Comparison of ENCODE assay signal across 15 mouse cellular contexts in genomic region chr8:114801428-114802134, GRCm38 (mm10).
DNase-seq lines count a peak whose midpoint lies in the region; ATAC-seq and TF ChIP-seq lines count a peak whose summit lies in the region.
"Had no signal": no experiment of that assay in that cellular context is flagged by ENCODE, and none has a peak within 500 bp of the region (broad histone marks: within the 10 kb centered on the region; RNA-seq: fewer than 3 reads in every experiment).

No protein-coding gene starts in this region.

- 57% methylated on average over 7 of the region's 7 CpGs for WGBS in lung, postnatal 0 days
- 46% methylated on average over 7 of the region's 7 CpGs for WGBS in lung, adult 2 months
- 35% methylated on average over 7 of the region's 7 CpGs for WGBS in liver, embryonic 12.5 days (ENCODE audit: insufficient replicate concordance)
- WGBS in forebrain, embryonic 13.5 days: 78% methylated on average over 7 of the region's 7 CpGs
- 72% methylated on average over 7 of the region's 7 CpGs for WGBS in neural tube, embryonic 15.5 days

- H3K36me3 ChIP-seq in lung, postnatal 0 days (ENCODE audit: insufficient read depth, low read length): no peaks in the 10 kb centered on the region
- H3K36me3 ChIP-seq in liver, embryonic 12.5 days: no peaks in the 10 kb centered on the region
- no peaks in the 10 kb centered on the region for H3K36me3 ChIP-seq in forebrain, embryonic 13.5 days (ENCODE audit: poor library complexity, severe bottlenecking)
- no peaks in the 10 kb centered on the region for H3K36me3 ChIP-seq in neural tube, embryonic 15.5 days
- H3K36me3 ChIP-seq: midbrain, embryonic 12.5 days had no signal

- no peak for TF ChIP-seq EP300 in lung, postnatal 0 days (IDR thresholded peaks at IDR 0.05)

- no peak overlapping the region for H3K27ac ChIP-seq in lung, postnatal 0 days (ENCODE audit: low read length)
- no peak overlapping the region for H3K27ac ChIP-seq in liver, embryonic 12.5 days
- no peak overlapping the region for H3K27ac ChIP-seq in forebrain, embryonic 13.5 days
- no peak overlapping the region for H3K27ac ChIP-seq in neural tube, embryonic 15.5 days (replicated peaks)
- H3K27ac ChIP-seq: liver, embryonic 14.5 days; midbrain, embryonic 12.5 days had no signal

- H3K9me3 ChIP-seq in lung, postnatal 0 days (ENCODE audit: low read length): no peaks in the 10 kb centered on the region
- H3K9me3 ChIP-seq in liver, embryonic 12.5 days (replicated peaks): no peaks in the 10 kb centered on the region
- no peaks in the 10 kb centered on the region for H3K9me3 ChIP-seq in forebrain, embryonic 13.5 days (replicated peaks)
- H3K9me3 ChIP-seq in neural tube, embryonic 15.5 days (replicated peaks): no peaks in the 10 kb centered on the region
- H3K9me3 ChIP-seq: midbrain, embryonic 12.5 days had no signal

- ATAC-seq in lung, postnatal 0 days: peak; percentile 43
- peak; percentile 57 for ATAC-seq in liver, embryonic 12.5 days
- no peak for ATAC-seq in forebrain, embryonic 13.5 days
- ATAC-seq in neural tube, embryonic 15.5 days (ENCODE audit: low FRiP score): no peak

- no peaks in the 10 kb centered on the region for H3K4me1 ChIP-seq in lung, postnatal 0 days (ENCODE audit: insufficient read depth, low read depth, low read length)
- H3K4me1 ChIP-seq in lung, adult 2 months (ENCODE audit: control insufficient read depth, insufficient read depth, low read length): peaks cover 5% of the 10 kb centered on the region
- 0 out of 2 replicates have a peak, but pooled peaks cover 5% of the 10 kb centered on the region for H3K4me1 ChIP-seq in liver, embryonic 12.5 days
- H3K4me1 ChIP-seq in forebrain, embryonic 13.5 days: peaks cover 16% of the 10 kb centered on the region; the same call in 1 of the 2 replicates
- H3K4me1 ChIP-seq in neural tube, embryonic 15.5 days: peaks cover 2% of the 10 kb centered on the region; the same call in 1 of the 2 replicates

- no peak overlapping the region for H3K9ac ChIP-seq in lung, postnatal 0 days (replicated peaks; ENCODE audit: low read depth)
- H3K9ac ChIP-seq in liver, embryonic 12.5 days: no peak overlapping the region
- H3K9ac ChIP-seq in forebrain, embryonic 13.5 days: no peak overlapping the region
- H3K9ac ChIP-seq in neural tube, embryonic 15.5 days (replicated peaks): no peak overlapping the region
- H3K9ac ChIP-seq: liver, embryonic 14.5 days; midbrain, embryonic 12.5 days had no signal

- TF ChIP-seq POLR2A in lung, adult 2 months (IDR thresholded peaks at IDR 0.05; ENCODE audit: borderline replicate concordance, extremely low read depth, low read depth, low read length): no peak

- H3K27me3 ChIP-seq in lung, postnatal 0 days (replicated peaks; ENCODE audit: insufficient read depth, low read length): no peaks in the 10 kb centered on the region
- no peaks in the 10 kb centered on the region for H3K27me3 ChIP-seq in liver, embryonic 12.5 days (replicated peaks)
- no peaks in the 10 kb centered on the region for H3K27me3 ChIP-seq in forebrain, embryonic 13.5 days
- H3K27me3 ChIP-seq in neural tube, embryonic 15.5 days (replicated peaks): no peaks in the 10 kb centered on the region
- H3K27me3 ChIP-seq: midbrain, embryonic 12.5 days had no signal

- H3K4me2 ChIP-seq in lung, postnatal 0 days (replicated peaks; ENCODE audit: low read depth, low read length): no peak overlapping the region
- no peak overlapping the region for H3K4me2 ChIP-seq in liver, embryonic 12.5 days
- no peak overlapping the region for H3K4me2 ChIP-seq in forebrain, embryonic 13.5 days
- no peak overlapping the region for H3K4me2 ChIP-seq in neural tube, embryonic 15.5 days
- H3K4me2 ChIP-seq: midbrain, embryonic 12.5 days had no signal

- TF ChIP-seq CTCF in lung, postnatal 0 days (IDR thresholded peaks at IDR 0.05): no peak
- no peak for TF ChIP-seq CTCF in lung, adult 2 months (IDR thresholded peaks at IDR 0.05; ENCODE audit: insufficient read depth, low read length)

- no peak for DNase-seq in lung, postnatal 0 days (ENCODE audit: low spot score)
- no peak for DNase-seq in lung, adult 2 months
- peak; percentile 89 for DNase-seq in CD4-positive, CD25-positive, alpha-beta regulatory T cell, adult 2 months (ENCODE audit: low read depth, low spot score)
- peak; percentile 43 for DNase-seq in ZHBTc4 (ENCODE audit: low read depth, low spot score)
- no peak for DNase-seq in urinary bladder, postnatal 4 days (ENCODE audit: low spot score in 2 of 2)
- DNase-seq: adrenal gland, postnatal 36 days; cerebellum, postnatal 36 days; heart, adult 11 months; kidney, postnatal 36 days; retina, postnatal 1 day had no signal

- no peak overlapping the region for H3K4me3 ChIP-seq in lung, postnatal 0 days (ENCODE audit: low read depth, low read length)
- H3K4me3 ChIP-seq in lung, adult 2 months (replicated peaks; ENCODE audit: extremely low read depth, low read depth, low read length): no peak overlapping the region
- H3K4me3 ChIP-seq in liver, embryonic 12.5 days: no peak overlapping the region
- H3K4me3 ChIP-seq in forebrain, embryonic 13.5 days: no peak overlapping the region
- H3K4me3 ChIP-seq in neural tube, embryonic 15.5 days (replicated peaks): no peak overlapping the region
- H3K4me3 ChIP-seq: midbrain, embryonic 12.5 days had no signal

Comparison
In these comparisons a context has a peak if more than half of its experiments do, and no peak if none do; other contexts are left out.
1. ATAC-seq: peak in lung, postnatal 0 days (single experiment) and liver, embryonic 12.5 days (single experiment); none in forebrain, embryonic 13.5 days (single experiment) and neural tube, embryonic 15.5 days (single experiment).
2. DNase-seq: peak in CD4-positive, CD25-positive, alpha-beta regulatory T cell, adult 2 months (single experiment) and ZHBTc4 (single experiment); none in lung, postnatal 0 days (single experiment), lung, adult 2 months (single experiment) and urinary bladder, postnatal 4 days (0 of 2).